Mouse (Mus musculus): ENCODE results near the gene Tnik.

Tnik gene

DNA sequence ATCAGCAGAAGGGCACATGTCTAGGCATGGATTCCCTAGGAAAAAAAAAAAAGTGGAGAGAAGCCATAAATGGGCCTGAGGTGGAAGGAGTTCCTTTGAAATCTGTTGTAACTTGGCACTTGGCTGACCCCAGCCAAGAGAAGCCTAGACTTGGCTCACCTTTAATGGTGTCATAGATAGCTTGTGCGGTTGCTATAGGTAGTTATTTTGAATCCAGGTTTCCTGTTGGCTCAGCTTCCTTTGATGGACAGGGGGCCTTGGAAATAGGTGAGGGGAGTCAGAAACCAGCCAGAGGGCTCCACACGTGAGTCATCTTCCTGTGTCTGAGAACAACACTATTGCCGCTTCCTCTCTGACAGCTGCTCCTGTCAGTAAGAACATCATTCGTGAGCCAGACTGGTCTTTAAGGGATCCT, 204.9 kb downstream of the Tnik start:
- peak in 1 of 2 experiments; percentile 1 for DNase-seq (ENCODE audit: low spot score in 2 of 2)

DNA sequence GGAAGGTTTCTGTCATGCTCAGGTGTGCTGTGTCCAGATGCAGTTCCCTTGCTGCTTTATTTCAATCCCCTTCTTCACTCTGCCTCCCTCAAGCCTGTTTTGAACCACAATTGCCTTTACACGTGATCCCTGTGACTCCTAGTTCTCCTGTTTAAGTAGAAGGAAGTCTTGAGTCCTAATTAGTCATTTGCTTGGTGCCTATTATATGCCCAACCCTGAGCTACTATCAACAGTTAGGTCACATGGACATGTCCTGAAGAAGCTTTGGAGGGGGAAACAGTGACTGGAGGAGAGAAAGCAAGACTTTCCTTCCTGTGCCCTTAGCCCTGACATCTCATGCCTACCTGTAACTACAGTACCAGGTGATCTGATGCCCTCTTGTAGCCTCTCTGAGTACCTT, 210.4 kb downstream of the Tnik start:
- DNase-seq (ENCODE audit: low spot score in 2 of 2), result no peak

DNA sequence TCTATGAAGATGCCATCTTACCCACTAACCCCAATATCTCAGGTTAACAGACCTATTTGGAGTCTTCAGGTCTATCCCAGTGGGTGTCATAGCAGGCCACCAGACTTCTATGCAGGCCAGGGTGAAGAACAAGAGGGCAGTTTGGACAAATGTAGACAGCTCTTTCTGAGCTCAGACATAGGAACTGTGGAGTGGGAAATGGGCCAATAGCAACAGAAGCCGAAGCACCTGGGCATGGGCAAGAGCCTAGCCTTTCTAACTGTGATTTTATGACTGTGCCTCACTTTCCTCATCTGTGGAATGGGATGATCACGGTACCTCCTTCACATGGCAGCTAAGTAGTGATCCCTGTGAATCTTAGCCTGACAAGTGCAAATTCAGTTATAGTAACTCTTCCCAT, 214.4 kb downstream of the Tnik start:
- no peak for DNase-seq (ENCODE audit: low spot score in 2 of 2)

DNA sequence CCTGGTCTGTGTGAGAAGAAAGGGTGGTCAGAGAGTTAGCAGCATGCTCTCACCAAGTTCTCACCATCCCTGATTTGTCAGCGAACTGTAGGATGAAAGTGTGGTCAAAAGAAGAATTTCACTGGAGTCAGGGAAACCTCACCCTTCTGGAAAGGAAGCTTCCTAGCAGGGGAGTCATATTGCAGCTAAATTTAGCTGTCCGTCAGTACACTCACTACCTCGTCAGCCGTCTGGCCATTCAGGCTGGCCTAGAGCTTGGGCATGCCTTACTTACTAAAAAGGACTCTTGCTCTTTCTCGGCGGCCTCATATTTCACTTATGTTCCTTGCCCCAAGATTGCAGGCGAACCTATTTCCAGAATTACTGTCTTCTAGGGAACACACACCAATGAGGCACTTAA, 222.7 kb downstream of the Tnik start:
- no peak for DNase-seq (ENCODE audit: low spot score in 2 of 2)

DNA sequence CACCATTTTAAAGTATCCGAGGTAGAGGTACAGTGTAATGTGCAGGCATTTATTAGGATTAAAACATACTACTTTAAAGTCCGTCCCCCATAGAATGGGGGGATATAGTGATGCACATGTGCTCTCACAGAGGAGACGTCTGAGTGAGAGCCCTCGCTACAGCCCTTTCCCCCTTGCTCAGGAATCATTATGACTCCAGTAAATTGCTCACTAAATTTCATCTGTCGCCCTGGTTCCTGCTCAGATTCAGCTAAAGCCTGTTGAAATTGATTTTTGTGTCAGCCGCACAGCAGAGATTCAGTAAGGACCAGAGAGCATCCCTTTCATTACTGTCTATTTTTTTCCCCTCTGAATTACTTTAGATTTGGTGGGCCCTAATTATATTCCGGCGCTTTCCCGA, 224.4 kb downstream of the Tnik start:
- DNase-seq (ENCODE audit: low spot score in 2 of 2), result no peak

DNA sequence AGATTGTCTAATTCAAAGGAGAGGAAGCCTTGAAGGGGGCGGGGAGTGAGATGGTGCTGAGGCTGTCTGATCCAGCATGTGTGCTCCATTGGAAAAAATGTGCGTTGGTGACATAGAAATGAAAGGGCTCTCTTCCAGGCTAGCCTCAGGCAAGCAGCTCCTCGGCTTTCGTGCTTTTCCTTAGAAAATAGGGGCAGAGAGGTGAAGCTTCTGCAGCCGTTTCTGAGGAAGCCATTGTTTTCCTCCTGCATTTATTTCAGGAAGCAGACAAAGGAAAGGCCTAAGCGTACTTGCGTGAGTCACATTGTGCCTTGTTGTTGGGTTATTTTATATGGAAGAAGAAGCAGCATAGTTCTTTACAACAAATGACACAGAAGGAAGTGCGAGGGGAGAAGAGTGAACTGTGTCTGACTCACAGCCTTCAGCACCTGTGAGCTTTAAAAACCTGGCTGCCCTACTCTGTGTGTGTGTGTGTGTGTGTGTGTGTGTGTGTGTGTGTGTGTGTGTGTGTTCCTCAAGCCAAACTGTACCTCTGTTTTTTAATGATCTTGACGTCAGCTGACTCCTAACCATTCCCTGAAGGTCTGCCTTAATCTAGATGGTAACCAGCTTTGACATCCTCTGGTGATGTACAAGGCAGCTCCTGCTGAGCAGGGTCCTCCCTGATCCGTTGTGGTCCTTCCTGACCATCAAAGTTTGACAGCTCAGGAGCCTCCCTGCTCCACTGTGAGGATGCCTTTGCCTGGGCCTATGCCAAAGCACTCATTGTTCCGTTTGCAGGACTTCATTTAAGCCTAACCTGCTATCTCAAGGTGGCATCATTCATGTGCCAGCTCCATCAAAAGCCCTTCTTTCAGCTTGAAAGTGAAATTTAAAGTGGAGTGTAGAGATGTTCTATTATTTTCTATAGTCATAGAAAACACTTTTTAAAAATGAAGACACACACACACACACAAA, 228.3 kb downstream of the Tnik start:
- DNase-seq (ENCODE audit: low spot score in 2 of 2), result no peak

DNA sequence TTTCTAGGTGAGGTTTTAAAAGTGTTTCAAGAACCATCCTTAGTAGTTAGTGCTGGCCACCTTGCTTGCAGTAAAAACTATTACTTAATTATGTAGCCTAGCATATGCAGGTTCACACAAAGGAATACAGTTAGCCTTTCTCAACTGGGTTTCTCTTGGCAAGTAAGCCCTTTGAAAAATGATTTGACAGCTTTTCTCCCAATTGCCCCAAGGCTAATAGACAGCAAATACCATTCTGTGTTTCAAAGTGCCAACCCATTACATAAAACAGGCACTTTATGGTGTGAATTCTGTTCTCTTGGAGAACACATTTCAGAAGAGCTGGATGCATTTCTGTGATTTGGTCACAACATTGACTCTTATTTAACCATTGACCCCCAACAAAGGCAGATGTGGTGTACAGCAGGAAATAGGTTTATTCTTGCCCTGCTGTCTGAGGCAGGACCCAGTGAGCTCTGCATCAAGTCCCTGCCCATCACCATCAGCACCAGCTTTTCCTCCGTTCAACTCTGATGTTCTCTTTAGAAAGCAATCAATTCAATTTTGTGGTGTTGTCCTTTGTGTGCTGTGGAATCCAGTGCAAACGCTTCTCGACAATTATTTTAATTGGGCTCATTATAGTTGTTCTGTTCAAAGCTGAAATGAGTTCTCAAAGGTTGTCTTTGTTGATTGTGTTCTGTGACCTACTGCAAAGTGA, 233.9 kb downstream of the Tnik start:
- DNase-seq (ENCODE audit: low spot score in 2 of 2), result no peak

DNA sequence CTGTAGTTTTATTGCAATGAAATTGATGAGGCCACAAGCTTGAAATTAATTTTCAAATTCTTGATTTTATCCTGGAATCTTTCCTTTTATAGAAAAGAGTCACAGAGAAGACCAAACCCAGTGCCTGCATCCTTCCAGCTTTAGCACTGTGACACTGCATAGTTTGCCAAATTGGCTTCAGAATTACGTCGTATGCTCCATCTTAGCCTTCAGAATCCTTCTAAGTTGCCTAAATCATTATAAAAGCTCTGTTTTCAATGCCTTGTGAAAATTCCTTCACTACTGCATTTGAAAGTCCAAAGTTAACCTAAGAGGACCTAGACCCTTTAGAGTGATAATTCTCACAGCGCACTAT, 234.5 kb downstream of the Tnik start:
- no peak for DNase-seq (ENCODE audit: low spot score in 2 of 2)

DNA sequence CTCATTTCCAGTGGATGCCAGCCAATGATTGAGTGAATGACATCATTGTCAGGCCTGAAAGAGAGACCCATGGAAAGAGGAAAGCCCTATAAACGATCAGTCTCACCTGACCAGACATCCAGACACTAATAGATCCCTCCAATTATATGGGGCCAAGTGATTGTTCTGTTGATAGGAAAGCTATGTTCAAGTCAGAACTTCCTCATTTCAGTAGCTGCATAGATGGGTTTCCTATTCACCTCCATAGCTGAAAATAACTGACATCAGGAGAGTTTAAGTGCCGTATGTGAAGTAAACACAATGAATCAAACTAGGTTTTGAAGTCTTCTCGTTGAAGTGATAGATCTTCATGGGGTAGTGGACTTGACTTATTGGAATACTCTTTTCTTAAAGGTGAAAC, 239.7 kb downstream of the Tnik start:
- DNase-seq (ENCODE audit: low spot score in 2 of 2), result no peak

DNA sequence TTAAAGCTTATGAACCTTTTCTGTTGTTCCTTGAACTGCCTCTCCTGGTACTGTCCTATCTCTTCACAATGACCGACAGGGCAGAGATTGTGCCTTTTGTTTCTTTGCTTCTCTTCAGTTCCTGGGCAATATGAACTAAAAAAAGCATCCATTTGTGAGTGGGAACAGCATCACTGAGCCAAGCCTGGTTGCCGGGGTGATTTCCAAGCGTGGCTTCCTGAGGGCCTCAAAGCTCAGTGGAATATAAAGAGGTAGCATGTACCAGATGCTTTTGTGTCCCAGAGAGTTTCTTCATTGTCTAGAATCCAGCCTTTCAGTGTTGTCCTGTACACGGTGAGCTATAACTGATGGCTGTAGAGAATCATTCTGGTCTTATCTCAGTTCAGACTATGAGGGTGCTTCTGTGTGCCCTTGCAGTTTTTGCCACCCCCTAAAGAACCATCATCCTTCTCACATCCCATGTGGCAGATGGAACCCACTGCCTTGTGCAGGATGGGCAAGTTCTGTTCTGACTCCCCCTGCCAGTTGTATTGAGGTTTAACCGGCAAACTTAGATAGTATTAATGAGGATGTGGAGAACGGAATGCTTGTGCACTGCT, 246.4 kb downstream of the Tnik start:
- DNase-seq (ENCODE audit: low spot score in 2 of 2), result no peak

DNA sequence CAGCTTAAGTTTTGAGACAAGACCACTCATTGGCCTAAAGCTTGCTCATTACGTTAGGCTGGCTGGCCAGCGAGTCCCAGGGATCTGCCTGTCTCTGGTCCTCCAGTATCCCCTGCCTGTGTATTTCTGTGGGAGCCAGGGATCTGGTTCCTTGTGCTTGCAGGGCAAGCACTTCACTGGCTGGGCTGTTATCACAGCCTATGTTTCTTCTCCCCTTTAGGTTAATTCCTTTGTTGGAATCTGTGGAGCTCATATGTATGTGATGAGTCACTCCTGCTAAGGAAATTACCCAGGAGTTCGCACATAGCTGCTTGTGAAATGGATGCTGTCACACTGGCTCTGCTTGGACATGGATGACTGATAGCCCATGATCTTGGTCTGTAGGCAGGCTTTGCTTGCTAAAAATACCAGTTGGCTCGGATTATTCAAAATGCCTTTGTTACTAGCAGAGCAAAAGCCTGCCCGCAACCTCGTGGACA, 260.0 kb downstream of the Tnik start:
- no peak for DNase-seq (ENCODE audit: low spot score in 2 of 2)

DNA sequence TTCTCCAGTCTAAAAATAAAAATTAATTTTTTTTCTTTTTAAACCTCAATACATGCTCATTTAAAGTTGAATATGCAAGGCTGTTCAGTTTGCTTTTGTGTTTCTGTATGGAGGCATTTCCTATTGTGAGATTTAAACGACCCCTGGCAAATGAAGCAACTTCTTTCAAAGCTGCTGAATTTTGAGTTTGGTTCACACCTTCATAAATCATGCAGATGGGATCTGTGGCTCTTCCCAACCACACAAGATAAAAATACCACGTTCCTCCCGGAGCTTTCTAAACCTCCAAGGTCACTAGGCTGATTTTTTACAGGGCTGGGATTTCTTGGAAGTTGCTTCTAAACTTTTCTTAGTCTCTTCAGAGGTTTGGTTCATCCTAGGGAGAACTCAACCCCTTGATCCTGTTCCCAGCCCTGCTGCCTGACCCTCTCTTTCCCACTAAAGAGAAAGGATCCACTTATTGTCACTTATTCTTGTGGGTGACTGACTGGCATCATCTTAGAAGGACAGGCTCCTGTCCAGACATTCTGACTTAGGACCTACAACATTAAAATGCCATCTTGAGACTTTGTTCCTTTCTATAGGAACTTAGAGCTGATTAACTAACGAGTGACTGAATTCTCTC, 260.6 kb downstream of the Tnik start:
- DNase-seq (ENCODE audit: low spot score in 2 of 2), result no peak

DNA sequence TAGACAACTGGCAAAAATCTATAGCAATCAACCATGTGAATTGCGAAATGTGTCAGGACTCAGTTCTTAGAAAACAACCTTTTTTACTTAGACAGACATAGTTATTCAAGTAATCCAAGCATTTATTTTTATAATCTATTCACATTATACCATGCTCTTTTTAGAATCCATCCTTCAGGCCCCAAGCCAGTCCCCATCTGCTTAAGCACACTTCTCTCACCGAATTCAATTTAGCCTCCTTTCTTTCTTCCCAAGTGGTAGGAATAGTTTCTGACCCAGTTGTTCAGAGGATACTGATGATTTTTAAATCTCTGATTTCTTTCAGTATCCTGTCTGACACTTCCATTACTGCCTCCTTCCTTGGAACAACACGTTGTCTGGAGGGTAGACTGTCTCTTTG, 261.5 kb downstream of the Tnik start:
- DNase-seq (ENCODE audit: low spot score in 2 of 2), result no peak

DNA sequence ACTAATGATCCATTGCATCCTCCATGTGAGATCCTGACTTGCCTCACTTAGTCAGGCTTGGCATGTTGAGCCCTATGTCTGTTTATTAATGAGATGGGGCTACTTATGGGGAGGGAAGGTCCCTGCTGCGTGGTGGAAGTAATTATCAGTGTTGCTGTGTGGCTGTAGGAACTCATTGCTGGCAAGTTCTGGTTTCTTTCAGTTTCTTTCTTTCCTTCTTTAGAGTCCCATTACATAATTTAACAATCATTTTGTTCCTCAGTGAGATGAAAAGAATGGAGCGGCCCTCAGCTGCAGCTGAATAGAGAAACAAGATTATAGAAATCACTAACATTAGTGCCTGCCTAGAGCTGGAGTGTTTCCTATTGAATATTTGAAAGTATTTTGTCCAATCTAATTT, 263.7 kb downstream of the Tnik start:
- DNase-seq (ENCODE audit: low spot score in 2 of 2), result no peak

DNA sequence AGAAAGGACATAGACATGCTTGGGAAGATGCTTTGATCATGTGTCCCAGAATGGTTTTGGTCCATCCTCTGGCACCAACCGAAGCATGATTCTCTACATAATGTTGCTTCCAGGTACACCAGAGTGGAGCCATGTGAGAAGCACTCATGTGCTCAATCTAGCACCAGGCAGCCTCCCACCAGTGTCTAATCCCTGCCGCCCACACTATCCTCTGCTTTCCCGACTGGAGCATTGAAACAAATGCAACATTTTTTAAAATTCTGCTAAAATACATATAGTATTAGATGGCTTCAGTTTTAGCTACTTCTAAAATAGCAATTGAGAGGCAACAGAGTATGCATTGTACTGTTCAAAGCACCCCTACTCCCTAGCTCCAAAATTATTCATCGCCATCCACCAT, 264.2 kb downstream of the Tnik start:
- no peak for DNase-seq (ENCODE audit: low spot score in 2 of 2)

DNA sequence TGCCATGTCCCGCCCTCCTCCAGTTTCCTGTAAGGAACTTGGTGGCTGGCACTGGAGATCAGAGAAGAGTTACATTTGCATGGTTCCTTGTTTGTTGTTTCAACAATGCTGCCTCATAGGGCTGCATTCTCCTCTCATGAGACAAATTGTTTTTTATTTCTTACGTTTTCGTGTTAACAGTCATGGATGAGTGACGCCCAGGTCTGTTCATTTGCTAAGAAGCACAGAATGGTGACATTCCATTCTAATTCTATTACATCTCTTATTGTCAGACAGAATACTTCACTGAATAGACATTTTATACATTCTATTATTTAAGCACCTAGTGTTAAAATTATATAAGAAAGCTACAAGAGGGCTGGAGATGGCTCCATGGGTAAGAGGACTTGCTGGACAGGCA, 266.5 kb downstream of the Tnik start:
- DNase-seq (ENCODE audit: low spot score in 2 of 2), result no peak

DNA sequence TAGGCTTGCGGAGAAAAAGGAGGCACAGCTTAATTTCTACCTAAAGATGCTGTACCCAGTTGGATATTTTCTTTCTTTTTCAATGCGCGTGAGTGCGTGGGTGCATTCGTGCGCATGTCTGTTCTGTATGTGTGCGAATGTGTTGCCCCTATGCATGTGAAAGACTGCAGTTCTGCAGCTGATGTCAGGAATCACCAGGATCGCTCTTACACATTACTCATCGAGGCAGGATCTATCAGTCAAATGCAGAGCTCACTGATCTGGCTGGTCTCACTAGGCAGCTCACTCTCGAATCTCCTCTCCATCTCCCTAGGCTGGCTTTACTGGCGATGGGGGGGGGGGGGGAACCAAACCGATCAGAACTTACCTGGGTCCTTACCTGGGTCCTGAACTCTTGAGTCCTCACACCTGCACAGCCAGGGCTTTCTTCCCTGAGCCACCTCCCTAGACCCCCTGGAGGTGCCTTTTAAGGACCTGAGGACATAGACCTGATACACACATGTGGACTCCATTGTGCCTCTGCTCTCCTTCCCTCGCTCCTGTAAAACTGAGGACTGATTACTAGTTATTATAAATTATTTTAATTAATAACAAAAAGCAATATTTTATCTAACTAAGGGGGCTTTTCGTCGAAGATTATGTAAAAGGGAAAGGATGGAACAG, 268.4 kb downstream of the Tnik start:
- DNase-seq (ENCODE audit: low spot score in 2 of 2), result no peak

DNA sequence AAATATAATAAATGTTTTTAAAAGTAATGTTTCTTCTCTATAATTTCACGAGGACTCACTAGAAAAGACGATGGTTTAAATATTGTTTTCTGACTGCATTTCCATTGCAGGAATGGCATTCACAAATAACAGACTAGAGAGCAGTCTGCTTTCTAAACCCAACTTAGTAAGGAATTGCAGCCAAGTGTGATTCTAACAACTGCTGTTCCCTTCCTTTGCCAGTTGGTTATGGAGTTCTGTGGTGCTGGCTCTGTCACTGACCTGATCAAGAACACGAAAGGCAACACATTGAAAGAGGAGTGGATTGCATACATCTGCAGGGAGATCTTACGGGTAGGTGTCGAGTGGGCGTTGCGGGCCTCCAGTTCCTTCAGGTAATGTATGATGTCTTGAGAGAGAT, 269.7 kb downstream of the Tnik start:
- DNase-seq (ENCODE audit: low spot score in 2 of 2), result no peak

DNA sequence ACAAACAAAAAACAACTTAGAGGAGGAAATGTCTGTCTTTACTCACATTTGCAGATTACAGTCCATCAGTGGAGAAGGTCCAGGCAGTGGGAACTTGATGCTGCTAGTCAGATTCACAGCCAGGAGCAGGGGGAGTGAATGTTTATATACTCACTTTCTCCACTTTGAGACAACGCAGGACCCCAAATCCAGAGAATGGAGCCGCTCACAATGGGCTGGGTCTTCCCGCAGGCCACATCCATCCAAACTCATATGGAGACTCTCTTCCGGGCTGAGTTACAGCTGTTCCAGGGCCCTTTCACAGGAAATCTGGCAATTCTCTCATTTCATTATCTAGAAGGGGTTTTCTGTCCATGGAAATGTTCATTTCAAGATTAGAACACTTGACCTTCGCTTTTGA, 277.1 kb downstream of the Tnik start:
- DNase-seq (ENCODE audit: low spot score in 2 of 2), result no peak

DNA sequence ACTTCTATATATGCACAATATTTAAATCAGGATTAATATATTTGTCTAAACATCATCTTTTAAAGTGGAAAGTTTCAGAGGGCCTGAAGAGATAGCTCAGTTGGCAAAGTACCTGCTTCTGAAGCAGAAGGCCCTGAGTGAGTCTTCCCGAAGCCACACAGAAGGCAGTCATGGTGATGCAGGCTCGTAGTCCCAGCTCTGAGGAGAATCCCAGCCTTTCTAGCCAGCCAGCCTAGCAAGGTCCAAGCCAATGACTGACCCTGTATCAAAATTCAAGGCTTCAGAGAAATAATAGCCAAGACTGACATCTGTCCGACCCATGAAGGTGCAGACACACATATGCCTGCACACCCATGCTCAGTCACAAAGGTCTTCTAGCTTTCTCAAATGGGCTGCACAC, 279.9 kb downstream of the Tnik start:
- DNase-seq (ENCODE audit: low spot score in 2 of 2), result no peak

DNA sequence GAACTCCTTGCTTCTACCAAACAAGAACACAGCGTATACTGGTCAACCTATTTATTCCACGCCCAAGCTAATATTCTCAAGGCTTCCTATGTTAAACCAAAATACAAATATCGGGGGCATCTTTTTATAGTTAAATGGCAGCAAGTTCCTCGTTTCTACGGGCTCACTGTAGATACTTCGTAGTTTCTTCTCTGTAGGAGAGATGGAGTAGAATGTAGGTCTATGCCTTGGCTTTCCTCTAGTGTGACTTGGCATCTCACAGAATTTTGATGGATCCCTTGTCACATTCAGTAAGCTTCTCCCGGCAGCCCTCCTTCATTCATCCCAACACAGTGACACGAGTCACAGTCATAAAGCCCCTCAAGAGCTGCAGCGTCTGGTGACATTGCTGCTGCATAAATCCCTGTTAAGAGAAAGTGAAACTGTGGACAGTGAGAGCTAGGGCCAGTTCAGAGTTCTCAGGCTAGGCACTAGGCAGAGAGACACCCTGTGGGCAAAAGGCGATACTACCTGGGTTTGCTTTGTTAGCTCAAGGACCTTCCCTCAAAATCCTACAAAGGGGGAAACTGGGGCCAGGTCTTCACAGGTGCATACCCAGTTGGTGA, 280.5 kb downstream of the Tnik start:
- DNase-seq (ENCODE audit: low spot score in 2 of 2), result peak in 1 of 2 experiments; percentile 4

Data from spleen, postnatal 36 days (tissue).